16 mouse cellular contexts compared by ENCODE assay signal in genomic region chr11:118769542-118769941, GRCm38 (mm10).
DNase-seq lines count a peak whose midpoint lies in the region; ATAC-seq and TF ChIP-seq lines count a peak whose summit lies in the region.
"Had no signal": no experiment of that assay in that cellular context is flagged by ENCODE, and none has a peak within 500 bp of the region (broad histone marks: within the 10 kb centered on the region; RNA-seq: fewer than 3 reads in every experiment).

No protein-coding gene starts in this region.

- H3K4me2 ChIP-seq in forebrain, embryonic 12.5 days, result no peak overlapping the region
- no peak overlapping the region for H3K4me2 ChIP-seq in forebrain, embryonic 11.5 days (ENCODE audit: low read depth, low read length, severe bottlenecking)
- no peak overlapping the region for H3K4me2 ChIP-seq in midbrain, embryonic 11.5 days
- H3K4me2 ChIP-seq in midbrain, embryonic 13.5 days (replicated peaks), result no peak overlapping the region
- H3K4me2 ChIP-seq: embryonic facial prominence, embryonic 12.5 days had no signal

- peaks cover 39% of the 10 kb centered on the region for H3K4me1 ChIP-seq in forebrain, embryonic 12.5 days
- peaks cover 2% of the 10 kb centered on the region; the same call in 1 of the 2 replicates for H3K4me1 ChIP-seq in forebrain, embryonic 11.5 days (replicated peaks; ENCODE audit: control insufficient read depth, insufficient read depth, low read length)
- peaks cover 44% of the 10 kb centered on the region for H3K4me1 ChIP-seq in midbrain, embryonic 10.5 days
- peaks cover 6% of the 10 kb centered on the region; the same call in 1 of the 2 replicates for H3K4me1 ChIP-seq in midbrain, embryonic 11.5 days (ENCODE audit: control insufficient read depth, insufficient read depth, low read length)
- H3K4me1 ChIP-seq in midbrain, embryonic 13.5 days (replicated peaks), result peaks cover 59% of the 10 kb centered on the region
- H3K4me1 ChIP-seq in olfactory bulb, adult 2 months (ENCODE audit: control insufficient read depth, insufficient read depth, low read length), result peaks cover 71% of the 10 kb centered on the region

- TF ChIP-seq POLR2A in olfactory bulb, adult 2 months (IDR thresholded peaks at IDR 0.05; ENCODE audit: insufficient read depth, low read depth, low read length), result no peak

- no peak overlapping the region for H3K9ac ChIP-seq in forebrain, embryonic 12.5 days
- no peak overlapping the region for H3K9ac ChIP-seq in forebrain, embryonic 11.5 days (ENCODE audit: low read length)
- H3K9ac ChIP-seq in midbrain, embryonic 11.5 days (ENCODE audit: low read length), result no peak overlapping the region
- H3K9ac ChIP-seq in midbrain, embryonic 13.5 days (replicated peaks), result no peak overlapping the region
- H3K9ac ChIP-seq: embryonic facial prominence, embryonic 12.5 days had no signal

- no peaks in the 10 kb centered on the region for H3K27me3 ChIP-seq in forebrain, embryonic 12.5 days
- H3K27me3 ChIP-seq in forebrain, embryonic 11.5 days (ENCODE audit: control insufficient read depth, insufficient read depth, low read length), result no peaks in the 10 kb centered on the region
- no peaks in the 10 kb centered on the region for H3K27me3 ChIP-seq in midbrain, embryonic 10.5 days (ENCODE audit: low read depth, poor library complexity, severe bottlenecking)
- no peaks in the 10 kb centered on the region for H3K27me3 ChIP-seq in midbrain, embryonic 11.5 days (ENCODE audit: control insufficient read depth, insufficient read depth, low read length)
- H3K27me3 ChIP-seq in midbrain, embryonic 13.5 days, result no peaks in the 10 kb centered on the region

- H3K9me3 ChIP-seq in forebrain, embryonic 12.5 days, result no peaks in the 10 kb centered on the region
- H3K9me3 ChIP-seq in forebrain, embryonic 11.5 days (ENCODE audit: control insufficient read depth, low read length), result no peaks in the 10 kb centered on the region
- no peaks in the 10 kb centered on the region for H3K9me3 ChIP-seq in midbrain, embryonic 10.5 days (replicated peaks)
- no peaks in the 10 kb centered on the region for H3K9me3 ChIP-seq in midbrain, embryonic 11.5 days (ENCODE audit: control insufficient read depth, low read length)
- no peaks in the 10 kb centered on the region for H3K9me3 ChIP-seq in midbrain, embryonic 13.5 days
- H3K9me3 ChIP-seq: embryonic facial prominence, embryonic 12.5 days had no signal

- H3K27ac ChIP-seq in forebrain, embryonic 12.5 days, result peak overlapping the region; percentile 37
- no peak overlapping the region; the same call in 1 of the 2 replicates for H3K27ac ChIP-seq in forebrain, embryonic 11.5 days (ENCODE audit: low read depth, low read length)
- peak overlapping the region; percentile 58; the same call in 1 of the 2 replicates for H3K27ac ChIP-seq in midbrain, embryonic 10.5 days (replicated peaks)
- no peak overlapping the region; the same call in 1 of the 2 replicates for H3K27ac ChIP-seq in midbrain, embryonic 11.5 days (ENCODE audit: low read depth, low read length)
- H3K27ac ChIP-seq in midbrain, embryonic 13.5 days, result 0 out of 2 replicates have a peak overlapping the region, but pooled peaks have one; percentile 40
- 0 out of 2 replicates have a peak overlapping the region, but pooled peaks have one; percentile 27 for H3K27ac ChIP-seq in olfactory bulb, adult 2 months (ENCODE audit: insufficient read depth, low read depth, low read length)
- H3K27ac ChIP-seq: embryonic facial prominence, embryonic 12.5 days had no signal

- H3K4me3 ChIP-seq in forebrain, embryonic 12.5 days (replicated peaks), result no peak overlapping the region
- H3K4me3 ChIP-seq in forebrain, embryonic 11.5 days (ENCODE audit: low read depth, low read length), result no peak overlapping the region
- H3K4me3 ChIP-seq in midbrain, embryonic 10.5 days, result no peak overlapping the region
- no peak overlapping the region for H3K4me3 ChIP-seq in midbrain, embryonic 11.5 days (ENCODE audit: low read depth, low read length)
- no peak overlapping the region for H3K4me3 ChIP-seq in midbrain, embryonic 13.5 days (replicated peaks)
- H3K4me3 ChIP-seq in olfactory bulb, adult 2 months (ENCODE audit: insufficient read depth, low read depth, low read length), result no peak overlapping the region
- H3K4me3 ChIP-seq: embryonic facial prominence, embryonic 12.5 days had no signal

- ATAC-seq in forebrain, embryonic 12.5 days (ENCODE audit: low FRiP score), result no peak
- ATAC-seq in forebrain, embryonic 11.5 days (replicated peaks; ENCODE audit: low FRiP score), result no peak
- ATAC-seq in midbrain, embryonic 11.5 days (ENCODE audit: low FRiP score), result no peak
- no peak for ATAC-seq in midbrain, embryonic 13.5 days

- no peak for DNase-seq in forebrain, embryonic 11.5 days (ENCODE audit: low spot score)
- DNase-seq in midbrain, embryonic 10.5 days (ENCODE audit: low spot score), result no peak
- no peak for DNase-seq in midbrain, embryonic 11.5 days (ENCODE audit: low spot score, missing footprints)
- no peak for DNase-seq in adrenal gland, postnatal 25 days
- no peak for DNase-seq in lung, postnatal 10 days
- DNase-seq: adrenal gland, adult 2 months; cerebellum, adult 11 months; kidney, adult 11 months; kidney, postnatal 25 days; lung, adult 18-20 months; lung, postnatal 4 days; right cerebral cortex, adult 18-20 months had no signal

- no peak for TF ChIP-seq CTCF in olfactory bulb, adult 2 months (IDR thresholded peaks at IDR 0.05; ENCODE audit: insufficient read depth, low read depth, low read length)

- H3K36me3 ChIP-seq in forebrain, embryonic 12.5 days (replicated peaks), result no peaks in the 10 kb centered on the region
- H3K36me3 ChIP-seq in forebrain, embryonic 11.5 days (ENCODE audit: control insufficient read depth, insufficient read depth, low read length), result no peaks in the 10 kb centered on the region
- no peaks in the 10 kb centered on the region for H3K36me3 ChIP-seq in midbrain, embryonic 10.5 days
- H3K36me3 ChIP-seq in midbrain, embryonic 11.5 days (ENCODE audit: control insufficient read depth, insufficient read depth, low read length), result no peaks in the 10 kb centered on the region
- H3K36me3 ChIP-seq in midbrain, embryonic 13.5 days, result no peaks in the 10 kb centered on the region
- H3K36me3 ChIP-seq: embryonic facial prominence, embryonic 12.5 days had no signal

- WGBS in forebrain, embryonic 12.5 days, result 81% methylated on average over 2 of the region's 2 CpGs
- WGBS in forebrain, embryonic 11.5 days, result 76% methylated on average over 2 of the region's 2 CpGs
- 81% methylated on average over 2 of the region's 2 CpGs for WGBS in midbrain, embryonic 10.5 days
- 74% methylated on average over 2 of the region's 2 CpGs for WGBS in midbrain, embryonic 11.5 days
- 73% methylated on average over 2 of the region's 2 CpGs for whole genome bisulfite sequencing in midbrain, embryonic 13.5 days
- WGBS in olfactory bulb, adult 2 months, result 53% methylated on average over 2 of the region's 2 CpGs

Comparison
In these comparisons a context has a peak if more than half of its experiments do, and no peak if none do; other contexts are left out.
1. H3K27ac ChIP-seq: peak in forebrain, embryonic 12.5 days (single experiment), midbrain, embryonic 10.5 days (single experiment), midbrain, embryonic 13.5 days (single experiment) and olfactory bulb, adult 2 months (single experiment); none in forebrain, embryonic 11.5 days (single experiment) and midbrain, embryonic 11.5 days (single experiment).